In the genomic region with DNA sequence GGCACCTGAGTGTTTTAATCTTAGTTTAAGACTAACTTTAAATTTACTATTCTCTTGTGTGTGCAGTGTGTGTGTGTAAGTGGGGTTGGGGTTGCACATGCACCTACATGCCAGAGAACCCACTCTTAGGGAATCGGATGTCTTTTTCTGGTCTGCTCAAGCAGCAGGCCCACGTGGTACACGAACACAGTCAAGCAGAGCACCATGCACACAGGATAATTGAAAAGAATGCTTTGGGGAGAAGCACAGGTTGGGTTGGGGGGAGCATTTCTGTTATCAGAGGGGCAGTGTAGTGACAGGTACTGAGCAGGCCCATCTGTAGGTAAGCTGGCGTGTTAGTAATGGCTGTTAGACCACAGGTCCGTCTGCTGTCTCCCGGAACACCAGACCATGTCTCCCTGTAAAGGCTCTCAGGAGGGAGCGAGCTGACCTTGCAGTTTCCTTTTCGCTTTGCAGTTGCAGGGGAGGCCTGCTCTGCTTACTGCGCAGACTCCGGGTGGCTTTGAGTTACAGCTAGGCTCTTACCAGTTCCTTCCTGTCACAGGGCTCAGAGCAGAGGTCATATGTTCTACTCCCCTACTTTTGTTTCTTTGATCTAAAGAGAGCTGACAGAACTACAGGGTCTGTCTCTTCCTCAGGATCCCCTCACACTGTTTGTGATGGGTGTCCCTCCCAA, we compare ENCODE assay signal across 8 mouse cellular contexts. TPM values are rescaled to one million over a fixed set of nuclear protein-coding genes. Genes with fewer than 3 reads are reported as not detected.
DNase-seq lines count a peak whose midpoint lies in the region; TF ChIP-seq lines count a peak whose summit lies in the region.

No protein-coding gene starts in this region.

- intact Hi-C loops in gastrocnemius, adult 2 months (cut with DNase I) = no loop called here

- H3K27ac ChIP-seq in gastrocnemius, adult 2 months = peak overlapping the region; percentile 77

- peak overlapping the region; percentile 21 for H3K4me3 ChIP-seq in gastrocnemius, adult 2 months

- DNase-seq in B cell, adult 2 months = peak; percentile 67 to 69
- peak; percentile 91 for DNase-seq in CD4-positive, CD25-positive, alpha-beta regulatory T cell, adult 2 months (ENCODE audit: low read depth, low spot score)
- DNase-seq in gastrocnemius, adult 2 months = peak; percentile 68
- DNase-seq in kidney, adult 8-10 months = peak; percentile 75 to 82
- peak; percentile 42 for DNase-seq in lung, postnatal 14 days
- DNase-seq in thymus, adult 18-20 months = peak; percentile 81 to 90
- DNase-seq in left cerebral cortex, adult 8-10 months (ENCODE audit: low spot score in 2 of 2) = no peak
- DNase-seq in frontal cortex, postnatal 14 days (ENCODE audit: low spot score in 2 of 2) = no peak

- TF ChIP-seq CTCF in gastrocnemius, adult 2 months (IDR thresholded peaks at IDR 0.05) = no peak

RNA-seq across cellular contexts. Expression of gene Rcor1, which starts 32.5 kb away (rescaled TPM):
- 1 to 10 TPM; 6.8 to 8.5 TPM for total RNA-seq in gastrocnemius, adult 2 months (2021)
- 10 to 100 TPM; 13.0 to 15.2 (median 14.2) TPM for total RNA-seq in left cerebral cortex, adult 8-10 months (2022)

Comparison
In these comparisons a context has a peak if more than half of its experiments do, and no peak if none do; other contexts are left out.
1. DNase-seq: peak in B cell, adult 2 months (2 of 2), CD4-positive, CD25-positive, alpha-beta regulatory T cell, adult 2 months (single experiment), gastrocnemius, adult 2 months (single experiment), kidney, adult 8-10 months (2 of 2), lung, postnatal 14 days (single experiment) and thymus, adult 18-20 months (2 of 2); none in left cerebral cortex, adult 8-10 months (0 of 2) and frontal cortex, postnatal 14 days (0 of 2).